In genomic region chr6:120517311-120517710, GRCm38 (mm10) we compare ENCODE assay signal across 15 mouse cellular contexts. TPM values are rescaled to one million over a fixed set of nuclear protein-coding genes. Genes with fewer than 3 reads are reported as not detected.
A peak's percentile ranks its signal among the peaks of the same experiment; 100 is the strongest.
DNase-seq lines count a peak whose midpoint lies in the region; ATAC-seq and TF ChIP-seq lines count a peak whose summit lies in the region.
"Had no signal": no experiment of that assay in that cellular context is flagged by ENCODE, and none has a peak within 500 bp of the region (broad histone marks: within the 10 kb centered on the region; RNA-seq: fewer than 3 reads in every experiment).

No protein-coding gene starts in this region.

- WGBS in heart, embryonic 11.5 days (ENCODE audit: insufficient replicate concordance): 82% methylated on average over 5 of the region's 5 CpGs

- H3K4me3 ChIP-seq in heart, embryonic 11.5 days (ENCODE audit: low read depth, low read length): no peak overlapping the region
- H3K4me3 ChIP-seq in testis, adult 2 months (ENCODE audit: control insufficient read depth, low read depth, low read length): no peak overlapping the region
- H3K4me3 ChIP-seq: heart, embryonic 12.5 days; lung, embryonic 15.5 days had no signal

- TF ChIP-seq CTCF in testis, adult 2 months (IDR thresholded peaks at IDR 0.05; ENCODE audit: control insufficient read depth, insufficient read depth, insufficient replicate concordance, low read depth, low read length): no peak

- H3K4me1 ChIP-seq in heart, embryonic 11.5 days (ENCODE audit: control insufficient read depth, insufficient read depth, low read length): no peaks in the 10 kb centered on the region
- peaks cover 3% of the 10 kb centered on the region; the same call in 1 of the 2 replicates for H3K4me1 ChIP-seq in testis, adult 2 months (ENCODE audit: control insufficient read depth, insufficient read depth, low read length)
- H3K4me1 ChIP-seq: lung, embryonic 15.5 days had no signal

- no peak overlapping the region for H3K4me2 ChIP-seq in heart, embryonic 11.5 days
- H3K4me2 ChIP-seq: heart, embryonic 12.5 days; lung, embryonic 15.5 days had no signal

- no peak for ATAC-seq in heart, embryonic 11.5 days (replicated peaks; ENCODE audit: insufficient number of reproducible peaks, low FRiP score, low TSS enrichment)
- ATAC-seq in erythroblast, adult 5-6 weeks (replicated peaks; ENCODE audit: low FRiP score, poor library complexity, severe bottlenecking): peak; percentile 20; the same call in 1 of the 2 replicates
- ATAC-seq: forebrain, postnatal 0 days had no signal

- intact Hi-C loops in heart, postnatal 36 days (cut with DNase I): no loop called here

- H3K9me3 ChIP-seq in heart, embryonic 11.5 days (replicated peaks; ENCODE audit: control insufficient read depth, low read length): no peaks in the 10 kb centered on the region
- H3K9me3 ChIP-seq: heart, embryonic 12.5 days; lung, embryonic 15.5 days had no signal

- no peak for DNase-seq in heart, postnatal 36 days
- no peak for DNase-seq in testis, postnatal 10 days (ENCODE audit: low spot score)
- DNase-seq in spleen, postnatal 10 days (ENCODE audit: low spot score in 2 of 2): no peak
- no peak for DNase-seq in urinary bladder, postnatal 36 days (ENCODE audit: low spot score in 2 of 2)
- DNase-seq in kidney, adult 9 months: no peak
- DNase-seq: cerebellum, adult 9-11 months; forebrain, postnatal 0 days; gastrocnemius, postnatal 25 days; heart, postnatal 4 days; kidney, postnatal 25 days had no signal

- no peak for TF ChIP-seq POLR2A in testis, adult 2 months (IDR thresholded peaks at IDR 0.05; ENCODE audit: control insufficient read depth, low read depth, low read length)

- H3K27me3 ChIP-seq in heart, embryonic 11.5 days (ENCODE audit: control insufficient read depth, insufficient read depth, low read length): no peaks in the 10 kb centered on the region
- H3K27me3 ChIP-seq in testis, adult 2 months (ENCODE audit: control insufficient read depth, insufficient read depth, low read length): no peaks in the 10 kb centered on the region
- H3K27me3 ChIP-seq: heart, embryonic 12.5 days; lung, embryonic 15.5 days had no signal

- H3K27ac ChIP-seq in heart, embryonic 11.5 days (ENCODE audit: low read depth, low read length): peak overlapping the region; percentile 75
- H3K27ac ChIP-seq in testis, adult 2 months (ENCODE audit: control insufficient read depth, insufficient read depth, low read depth, low read length): peak overlapping the region; percentile 73
- H3K27ac ChIP-seq: lung, embryonic 15.5 days had no signal

- H3K36me3 ChIP-seq in heart, embryonic 11.5 days (ENCODE audit: control insufficient read depth, insufficient read depth, low read length): no peaks in the 10 kb centered on the region
- peaks cover 1% of the 10 kb centered on the region for H3K36me3 ChIP-seq in testis, adult 2 months (ENCODE audit: control insufficient read depth, insufficient read depth, low read length)

- no peak overlapping the region for H3K9ac ChIP-seq in heart, embryonic 11.5 days (ENCODE audit: low read depth, low read length)
- H3K9ac ChIP-seq: forebrain, postnatal 0 days; heart, embryonic 12.5 days; lung, embryonic 15.5 days had no signal

RNA-seq across cellular contexts. Expression of gene Hdhd5, which starts 13.8 kb away (rescaled TPM):
- 13.2 and 17.5 TPM in 2 replicates for polyA plus RNA-seq in heart, embryonic 11.5 days (2014; fragmentation: Nextera tagmentation; extraction: Ambion mirVana)
- total RNA-seq in heart, postnatal 36 days (2021): 10 to 100 TPM; 17.7 to 22.2 TPM
- polyA plus RNA-seq in testis, adult 2 months (2012; rRNA removed): 30.0 and 33.0 TPM in 2 replicates
- 1.3 TPM in 1 of 2 replicates, not detected in the other for total RNA-seq in erythroblast, adult 5-6 weeks (2015; ENCODE audit: low replicate concordance)
- 0.26 and 2.5 TPM in 2 replicates for total RNA-seq in erythroblast, adult 5-6 weeks (2017; ENCODE audit: low replicate concordance)

RNA-seq across cellular contexts. Expression of gene Tmem121b, which starts 23.7 kb away (rescaled TPM):
- 0.04 and 0.09 TPM in 2 replicates for polyA plus RNA-seq in heart, embryonic 11.5 days (2014; fragmentation: Nextera tagmentation; extraction: Ambion mirVana)
- not detected for total RNA-seq in heart, postnatal 36 days (2021)
- 0.10 and 0.14 TPM in 2 replicates for polyA plus RNA-seq in testis, adult 2 months (2012; rRNA removed)
- not detected in 2 replicates for total RNA-seq in erythroblast, adult 5-6 weeks (2015; ENCODE audit: low replicate concordance)
- total RNA-seq in erythroblast, adult 5-6 weeks (2017; ENCODE audit: low replicate concordance): not detected in 2 replicates
- total RNA-seq: gastrocnemius, postnatal 25 days had no signal

RNA-seq across cellular contexts. Expression of gene Il17ra, which starts 54.3 kb away (rescaled TPM):
- polyA plus RNA-seq in heart, embryonic 11.5 days (2014; fragmentation: Nextera tagmentation; extraction: Ambion mirVana): 1.9 and 4.2 TPM in 2 replicates
- total RNA-seq in heart, postnatal 36 days (2021): 1 to 10 TPM; 2.9 to 3.5 TPM
- 4.2 and 4.6 TPM in 2 replicates for polyA plus RNA-seq in testis, adult 2 months (2012; rRNA removed)
- 9.4 and 13.8 TPM in 2 replicates for total RNA-seq in erythroblast, adult 5-6 weeks (2015; ENCODE audit: low replicate concordance)
- 7.8 and 13.9 TPM in 2 replicates for total RNA-seq in erythroblast, adult 5-6 weeks (2017; ENCODE audit: low replicate concordance)

Comparison
In these comparisons a context has a peak if more than half of its experiments do, and no peak if none do; other contexts are left out.
1. RNA of gene Hdhd5, which starts 13.8 kb away (total RNA-seq): 17.7 to 22.2 TPM in heart, postnatal 36 days; 0.26 to 2.5 TPM in erythroblast, adult 5-6 weeks; every median in the first group is over 4 times any median in the second.